Mouse (Mus musculus): ENCODE results near the gene Prdm5.

- no peak for TF ChIP-seq CTCF (IDR thresholded peaks at IDR 0.05; ENCODE audit: borderline replicate concordance, insufficient read depth, low read length)
- no peak for TF ChIP-seq POLR2A (IDR thresholded peaks at IDR 0.05; ENCODE audit: low read depth, low read length)
These were observed 142.9 kb downstream of the Prdm5 start for GRCm38 (mm10) chr6:65921703-65922102.
